Mouse (Mus musculus) G1E (cell line): ENCODE data around the gene AU022252. TPM values are rescaled to one million over a fixed set of nuclear protein-coding genes. Genes with fewer than 3 reads are reported as not detected.

ENCODE experiments used
- ATAC-seq: 2 replicates; pipeline ENCODE4 v1.8.0; 2016; ENCODE audit warnings: mild to moderate bottlenecking; ENCODE audit not compliant: insufficient number of reproducible peaks, poor library complexity, low FRiP score, severe bottlenecking; ENCODE audit errors: extremely low read depth
- DNase-seq: peaks from one replicate; pipeline ENCODE4 v3.0.0; 2012; ENCODE audit warnings: low spot score
- H3K27me3 ChIP-seq: 2 replicates; pipeline ENCODE4 v1.6.1; 2012; ENCODE audit warnings: mild to moderate bottlenecking, low read length, inconsistent platforms; ENCODE audit not compliant: insufficient read depth
- H3K36me3 ChIP-seq: replicated peaks from 2 replicates; pipeline ENCODE3; 2012; ENCODE audit warnings: mild to moderate bottlenecking, inconsistent platforms
- H3K4me1 ChIP-seq: 2 replicates; pipeline ENCODE4 v1.6.1; 2012; ENCODE audit warnings: low read depth, low read length, inconsistent platforms, mixed read lengths; ENCODE audit not compliant: insufficient read depth
- H3K4me3 ChIP-seq: 2 replicates; pipeline ENCODE4 v1.5.1; 2012; ENCODE audit warnings: low read depth, mild to moderate bottlenecking, inconsistent platforms, low read length, moderate library complexity, mixed read lengths
- H3K9me3 ChIP-seq: replicated peaks from 2 replicates; pipeline ENCODE4 v1.6.1; 2012; ENCODE audit warnings: inconsistent platforms
- CTCF ChIP-seq: IDR thresholded peaks from 2 replicates; pipeline ENCODE4 v1.5.1; 2012; ENCODE audit warnings: low read depth, low read length, inconsistent platforms, mixed read lengths
- GATA1 ChIP-seq: IDR thresholded peaks from 2 replicates; pipeline ENCODE4 v1.6.1; 2012; ENCODE audit warnings: borderline replicate concordance, low read length, inconsistent platforms, mixed read lengths
- GATA2 ChIP-seq: IDR thresholded peaks from 2 replicates; pipeline ENCODE4 v1.6.1; 2012; ENCODE audit warnings: low read depth, low read length, inconsistent platforms, borderline replicate concordance
- POLR2AphosphoS5 ChIP-seq: IDR thresholded peaks from 2 replicates; pipeline ENCODE4 v1.6.1; 2012; ENCODE audit warnings: low read depth, low read length, inconsistent platforms; ENCODE audit not compliant: insufficient replicate concordance
- TAL1 ChIP-seq: conservative IDR thresholded peaks from 2 replicates; pipeline ENCODE4 v1.6.1; 2012; ENCODE audit warnings: low read depth, low read length, inconsistent platforms, mixed read lengths
- polyA plus RNA-seq: library from polyadenylated mRNA; stranded (reverse); fragments of >175 nt; gene quantifications from 2 replicates; pipeline ENCODE4 v1.2.3, GENCODE M21; 2012
- total RNA-seq, 2 experiments: library from RNA; stranded (forward) in 1 of 2; stranded (reverse) in 1 of 2; fragments of 200-1000 nt in 1 of 2; fragments of >200 nt in 1 of 2; fragmentation: Nextera tagmentation in 1 of 2; gene quantifications; 2 replicates each; pipeline ENCODE4 v1.2.3; 2014 to 2017

Gene AU022252
- total and polyA plus RNA-seq, 3 experiments, result 10.1 to 25.9 (median 14.0) TPM

DNA sequence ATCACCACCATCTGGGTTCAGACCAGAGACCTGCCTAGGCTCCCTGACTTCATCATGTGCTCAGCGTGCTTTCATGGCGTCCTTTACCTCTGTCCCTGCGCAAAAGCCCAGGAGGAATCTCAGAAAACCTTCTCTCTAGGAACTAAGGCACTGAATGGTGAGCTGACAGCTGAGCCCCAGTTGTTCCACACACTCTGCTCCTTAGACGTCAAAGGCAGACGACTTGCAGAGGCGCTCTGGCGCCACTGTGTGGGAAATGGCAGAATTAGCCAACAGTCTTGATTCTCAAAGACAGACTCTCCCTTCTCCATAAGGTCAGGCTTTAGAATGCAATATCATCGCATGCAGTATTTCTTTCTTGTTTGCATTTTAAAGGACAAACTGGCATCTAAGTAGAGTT lies 27.8 kb downstream of the AU022252 start:
- DNase-seq (peak; percentile 72), ATAC-seq (peak; percentile 57; the same call in 1 of the 2 replicates)
- TF ChIP-seq CTCF, result peak; percentile 77
- TF ChIP-seq GATA1, result no peak
- Histone ChIP-seq H3K36me3 (peaks cover 36% of the 10 kb centered on the region), H3K4me1 (peaks cover 32% of the 10 kb centered on the region), H3K4me3 (no peak overlapping the region), H3K27me3 (peaks cover 37% of the 10 kb centered on the region), H3K9me3 (no peaks in the 10 kb centered on the region)

DNA sequence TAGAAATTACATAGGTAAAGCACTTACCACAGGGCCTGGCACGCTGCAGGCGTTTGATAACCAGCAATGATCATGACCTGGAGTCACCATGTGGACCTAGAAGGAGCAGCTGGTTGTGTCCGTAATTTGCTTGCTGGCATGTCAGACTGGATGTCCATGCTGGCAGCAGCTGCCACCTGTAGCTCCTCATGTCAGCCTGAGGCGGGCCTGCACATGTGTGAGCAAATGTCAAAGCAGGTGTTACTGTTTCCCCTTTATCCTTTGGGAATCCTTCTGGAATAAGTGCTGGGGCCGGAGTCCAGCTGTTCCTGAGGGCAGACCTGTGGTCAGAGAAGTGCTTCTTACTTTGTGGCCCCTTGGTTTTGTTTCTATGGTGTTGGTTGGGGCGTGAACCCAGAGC lies 34.4 kb downstream of the AU022252 start:
- DNase-seq (no peak), ATAC-seq (no peak)
- H3K27me3 ChIP-seq, result no peaks in the 10 kb centered on the region
- peak overlapping the region; percentile 66; the same call in 1 of the 2 replicates for H3K4me3 ChIP-seq
- peaks cover 68% of the 10 kb centered on the region for H3K36me3 ChIP-seq
- H3K4me1 ChIP-seq, result peaks cover 75% of the 10 kb centered on the region
- TF ChIP-seq GATA2 (no peak), TAL1 (no peak), CTCF (no peak), POLR2AphosphoS5 (no peak), GATA1 (no peak)
- no peaks in the 10 kb centered on the region for H3K9me3 ChIP-seq

DNA sequence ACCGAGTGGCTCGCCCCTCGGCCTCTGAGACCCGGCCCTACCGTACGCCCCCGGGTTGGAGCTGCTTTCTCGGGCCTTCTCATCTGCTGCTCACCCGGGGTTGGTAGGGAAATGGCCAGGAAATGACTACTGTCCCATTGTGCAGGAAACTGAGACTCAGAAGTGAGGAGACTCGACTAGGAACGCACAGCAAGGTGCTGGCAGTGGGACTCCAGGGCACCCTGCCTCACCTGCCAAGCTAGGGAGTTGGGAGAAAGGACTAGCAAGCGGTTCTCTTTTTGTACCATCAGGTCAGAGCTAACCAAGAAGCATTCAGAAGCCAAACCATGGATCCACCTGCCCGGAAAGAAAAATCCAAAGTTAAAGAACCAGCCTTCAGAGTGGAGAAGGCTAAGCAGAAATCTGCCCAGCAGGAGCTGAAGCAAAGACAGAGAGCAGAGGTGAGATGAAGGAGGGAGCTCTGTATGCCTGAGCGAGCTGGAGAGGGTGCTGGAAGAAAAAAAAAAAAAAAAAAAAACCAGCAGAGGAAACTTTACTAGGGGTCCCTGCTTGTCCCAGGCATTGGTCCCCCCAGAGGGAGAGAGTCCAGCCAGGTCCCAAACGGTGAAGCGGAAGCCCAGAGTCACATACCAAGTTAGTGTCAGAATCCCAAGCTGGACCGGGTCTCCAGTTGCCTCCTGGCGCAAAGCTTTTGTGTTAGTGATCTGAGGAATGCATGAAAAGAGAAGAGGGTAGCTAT lies 36.8 kb downstream of the AU022252 start:
- ATAC-seq (no peak), DNase-seq (no peak)
- no peaks in the 10 kb centered on the region for H3K27me3 ChIP-seq
- H3K36me3 ChIP-seq, result peaks cover 45% of the 10 kb centered on the region
- peaks cover 84% of the 10 kb centered on the region for H3K4me1 ChIP-seq
- peak overlapping the region; percentile 81 for H3K4me3 ChIP-seq
- H3K9me3 ChIP-seq, result no peaks in the 10 kb centered on the region
- no peak for TF ChIP-seq TAL1
- no peak for TF ChIP-seq GATA1
- no peak for TF ChIP-seq GATA2
- TF ChIP-seq CTCF, result no peak
- TF ChIP-seq POLR2AphosphoS5, result no peak

DNA sequence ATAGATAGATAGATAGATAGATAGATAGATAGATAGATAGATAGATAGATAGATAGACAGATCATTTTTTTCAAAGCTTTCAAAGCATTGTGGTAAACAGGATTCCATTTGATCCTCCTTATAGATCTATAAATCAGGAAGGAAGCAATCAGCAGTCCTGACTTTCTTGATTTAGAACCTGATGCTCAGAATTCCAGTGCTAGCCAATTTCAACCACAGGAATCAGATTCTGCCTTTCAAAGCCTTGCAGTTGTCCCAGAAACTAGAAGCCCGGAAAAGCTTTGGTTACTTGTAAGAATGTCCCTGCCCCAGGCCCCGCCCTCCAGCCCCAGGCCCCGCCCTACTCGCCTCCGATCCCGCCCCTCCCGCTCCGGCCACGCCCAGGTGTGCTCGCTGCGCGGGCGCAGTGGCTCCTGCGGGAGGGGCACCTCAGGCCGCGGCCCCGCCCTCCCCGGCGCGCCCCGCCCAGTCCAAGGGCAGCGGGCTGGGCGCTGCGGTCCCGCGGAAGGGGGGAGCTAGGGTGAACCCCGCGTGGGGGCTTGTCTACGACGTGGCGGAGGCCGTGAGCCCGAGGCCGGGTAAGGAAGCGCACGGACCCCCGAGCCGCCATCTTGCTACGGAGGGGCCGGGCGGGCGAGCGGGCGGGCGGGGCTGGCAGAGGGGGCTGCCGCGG lies 37.5 kb downstream of the AU022252 start, which contains the start of gene Svbp:
Gene Svbp, plus strand, starts transcription at position 398 of the 673 bp plus-strand sequence.
- peaks cover 39% of the 10 kb centered on the region for H3K36me3 ChIP-seq
- TF ChIP-seq GATA1 (no peak), POLR2AphosphoS5 (no peak), CTCF (no peak), GATA2 (no peak), TAL1 (no peak)
- peak within 1 kb of the TSS; percentile 81 for H3K4me3 ChIP-seq
- ATAC-seq (peak; percentile 36), DNase-seq (peak; percentile 89)
- peaks cover 86% of the 10 kb centered on the region for H3K4me1 ChIP-seq
- no peaks in the 10 kb centered on the region for H3K9me3 ChIP-seq
- no peaks in the 10 kb centered on the region for H3K27me3 ChIP-seq

DNA sequence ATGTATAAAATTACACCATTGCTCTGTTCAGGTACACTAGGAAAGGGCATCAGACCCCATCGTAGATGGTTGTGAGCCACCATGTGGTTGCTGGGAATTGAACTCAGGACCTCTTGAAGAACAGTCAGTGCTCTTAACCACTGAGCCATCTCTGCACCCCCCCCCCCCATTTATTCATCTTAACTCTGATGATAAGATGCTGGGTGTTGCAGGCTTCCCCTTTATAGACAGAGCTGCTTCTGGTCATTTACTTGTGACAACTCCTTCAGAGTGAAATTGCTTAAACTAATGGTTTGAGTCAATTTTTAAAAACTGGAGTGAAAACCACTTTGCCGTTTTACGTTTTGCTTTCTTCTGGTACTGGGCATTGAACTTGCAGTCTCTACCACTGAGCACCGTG lies 39.8 kb downstream of the AU022252 start:
- DNase-seq (no peak), ATAC-seq (no peak)
- H3K4me3 ChIP-seq, result no peak overlapping the region
- no peaks in the 10 kb centered on the region for H3K9me3 ChIP-seq
- no peaks in the 10 kb centered on the region for H3K27me3 ChIP-seq
- TF ChIP-seq GATA1 (no peak), CTCF (no peak), POLR2AphosphoS5 (no peak), TAL1 (no peak), GATA2 (no peak)
- peaks cover 24% of the 10 kb centered on the region for H3K36me3 ChIP-seq
- H3K4me1 ChIP-seq, result peaks cover 70% of the 10 kb centered on the region

DNA sequence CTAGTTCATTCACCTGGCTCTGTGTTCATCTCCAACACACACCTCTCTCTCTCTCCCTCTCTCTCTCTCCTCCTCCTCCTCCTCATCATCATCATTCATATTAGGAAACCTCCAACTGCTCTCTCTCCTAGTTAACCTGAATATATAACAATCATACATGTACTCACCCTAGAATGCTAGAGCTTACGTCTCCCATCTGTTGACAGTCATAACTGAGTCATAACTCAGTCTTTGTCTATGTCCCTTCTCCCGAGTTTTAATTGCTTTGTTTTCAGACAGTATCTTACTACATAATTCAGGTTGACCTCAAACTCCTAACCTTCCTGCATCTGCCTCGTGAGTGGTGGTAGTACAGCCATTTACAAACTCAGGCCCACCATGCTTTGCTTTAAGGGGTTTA lies 41.2 kb downstream of the AU022252 start:
- TF ChIP-seq GATA1, result no peak
- TF ChIP-seq POLR2AphosphoS5, result no peak
- no peak for TF ChIP-seq GATA2
- TF ChIP-seq TAL1, result no peak
- no peak for TF ChIP-seq CTCF
- H3K36me3 ChIP-seq, result peaks cover 25% of the 10 kb centered on the region
- DNase-seq (no peak), ATAC-seq (no peak)
- peak overlapping the region; percentile 30; the same call in 1 of the 2 replicates for H3K4me3 ChIP-seq
- peaks cover 71% of the 10 kb centered on the region for H3K4me1 ChIP-seq
- H3K9me3 ChIP-seq, result no peaks in the 10 kb centered on the region
- no peaks in the 10 kb centered on the region for H3K27me3 ChIP-seq
